Mouse (Mus musculus): ENCODE data around the gene Cavin3.

- TF ChIP-seq EP300 (IDR thresholded peaks at IDR 0.05; ENCODE audit: insufficient read depth, low read depth, low read length) = no peak
- TF ChIP-seq CTCF (IDR thresholded peaks at IDR 0.05; ENCODE audit: low read depth, low read length) = peak; percentile 35
- TF ChIP-seq POLR2A (IDR thresholded peaks at IDR 0.05; ENCODE audit: insufficient read depth, low read length) = no peak
Observed at GRCm38 (mm10) chr7:105527306-105527937, 45.3 kb upstream of the Cavin3 start.

All from ES-Bruce4 (cell line).